Mouse (Mus musculus) urinary bladder, postnatal 10 days (tissue): ENCODE measurements around the gene Kcnk13.

Source experiments
- DNase-seq: peaks from one replicate; pipeline ENCODE4 v3.0.0; 2022; ENCODE audit warnings: low spot score

Gene Kcnk13

GRCm38 (mm10) chr12:100089265-100089664, 125.0 kb downstream of the Kcnk13 start:
- no peak for DNase-seq

GRCm38 (mm10) chr12:100090750-100091149, 126.5 kb downstream of the Kcnk13 start:
- DNase-seq: no peak

GRCm38 (mm10) chr12:100093046-100093445, 128.7 kb downstream of the Kcnk13 start:
- no peak for DNase-seq

- no peak for DNase-seq
Measured at GRCm38 (mm10) chr12:100099971-100100706, 135.8 kb downstream of the Kcnk13 start.

GRCm38 (mm10) chr12:100100707-100101030, 136.4 kb downstream of the Kcnk13 start:
- DNase-seq: no peak

- no peak for DNase-seq
Measured at GRCm38 (mm10) chr12:100101651-100102050, 137.4 kb downstream of the Kcnk13 start.

- no peak for DNase-seq
Measured at GRCm38 (mm10) chr12:100104530-100104929, 140.2 kb downstream of the Kcnk13 start.

GRCm38 (mm10) chr12:100106275-100106895, 142.1 kb downstream of the Kcnk13 start:
- DNase-seq: no peak

- DNase-seq: no peak
Measured at GRCm38 (mm10) chr12:100107436-100107835, 143.1 kb downstream of the Kcnk13 start.

- no peak for DNase-seq
Measured at GRCm38 (mm10) chr12:100109986-100110696, 145.8 kb downstream of the Kcnk13 start, which contains the start of gene Psmc1. Gene Psmc1 (plus strand): TSS chr12:100110154.
